Mouse (Mus musculus): ENCODE data around the gene Atp6v0e2. TPM values are rescaled to one million over a fixed set of nuclear protein-coding genes. Genes with fewer than 3 reads are reported as not detected.

Gene Atp6v0e2
- polyA plus RNA-seq, 1 experiment from 2014 or later, result 21.3 TPM

DNA sequence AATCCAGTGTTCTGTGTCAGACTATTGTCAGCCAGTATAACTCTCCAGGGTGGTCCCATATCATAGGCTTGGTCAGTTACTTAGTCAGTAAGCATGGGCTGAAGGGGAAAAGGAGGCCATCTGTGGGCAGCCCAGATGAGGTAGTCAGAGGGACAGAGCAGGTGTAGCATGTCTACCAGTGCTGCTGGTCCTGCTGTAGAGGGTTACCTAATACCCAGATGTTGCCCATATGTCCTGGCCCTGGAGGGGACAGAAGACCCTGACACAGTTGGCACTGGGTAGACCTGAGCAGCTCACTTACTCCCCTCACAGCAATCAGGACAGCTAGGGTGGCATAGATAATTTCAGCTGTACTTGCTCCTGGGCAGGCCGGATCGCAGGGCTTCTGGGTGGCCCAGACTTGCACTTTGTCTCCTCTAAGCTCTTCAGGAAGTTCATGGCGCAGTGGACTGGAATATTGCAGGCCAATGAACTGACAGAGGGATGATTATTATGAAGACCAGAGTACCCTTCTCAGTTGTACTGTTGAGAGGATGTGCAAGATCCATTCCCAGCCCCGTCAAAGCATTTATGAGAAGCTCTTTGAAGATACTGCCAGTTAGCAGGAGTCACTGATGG lies 28.4 kb downstream of the Atp6v0e2 start:
- Histone ChIP-seq H3K9ac (no peak overlapping the region), H3K27me3 (no peaks in the 10 kb centered on the region), H3K9me3 (no peaks in the 10 kb centered on the region), H3K4me1 (peaks cover 12% of the 10 kb centered on the region; the same call in 1 of the 2 replicates), H3K36me3 (peaks cover 10% of the 10 kb centered on the region), H3K4me2 (replicated peaks) (no peak overlapping the region), H3K4me3 (no peak overlapping the region), H3K27ac (no peak overlapping the region)
- no peak for ATAC-seq (ENCODE audit: insufficient number of reproducible peaks, insufficient read depth, low FRiP score, low TSS enrichment)
- WGBS, result 93% methylated on average over 4 of the region's 4 CpGs

DNA sequence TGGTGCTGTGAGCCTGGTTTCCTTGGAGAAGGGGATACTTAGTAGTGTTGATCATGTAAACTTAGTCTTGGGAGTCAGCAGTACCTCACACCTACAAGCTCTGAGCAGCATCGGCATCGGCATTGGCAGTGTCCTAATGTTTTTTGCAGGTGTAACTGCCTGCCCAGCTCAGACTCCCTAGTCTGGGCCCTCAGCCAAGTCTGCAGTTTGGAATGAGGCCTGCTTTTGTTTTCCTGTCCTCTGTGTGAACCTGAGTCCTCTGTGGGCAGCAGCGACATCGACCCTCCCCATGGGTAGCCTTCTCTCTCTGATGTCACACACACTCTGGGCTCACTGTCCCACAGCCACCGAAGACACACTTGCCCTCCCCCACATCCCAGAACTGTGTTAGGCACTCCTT lies 28.9 kb downstream of the Atp6v0e2 start:
- no peak overlapping the region for H3K9ac ChIP-seq

DNA sequence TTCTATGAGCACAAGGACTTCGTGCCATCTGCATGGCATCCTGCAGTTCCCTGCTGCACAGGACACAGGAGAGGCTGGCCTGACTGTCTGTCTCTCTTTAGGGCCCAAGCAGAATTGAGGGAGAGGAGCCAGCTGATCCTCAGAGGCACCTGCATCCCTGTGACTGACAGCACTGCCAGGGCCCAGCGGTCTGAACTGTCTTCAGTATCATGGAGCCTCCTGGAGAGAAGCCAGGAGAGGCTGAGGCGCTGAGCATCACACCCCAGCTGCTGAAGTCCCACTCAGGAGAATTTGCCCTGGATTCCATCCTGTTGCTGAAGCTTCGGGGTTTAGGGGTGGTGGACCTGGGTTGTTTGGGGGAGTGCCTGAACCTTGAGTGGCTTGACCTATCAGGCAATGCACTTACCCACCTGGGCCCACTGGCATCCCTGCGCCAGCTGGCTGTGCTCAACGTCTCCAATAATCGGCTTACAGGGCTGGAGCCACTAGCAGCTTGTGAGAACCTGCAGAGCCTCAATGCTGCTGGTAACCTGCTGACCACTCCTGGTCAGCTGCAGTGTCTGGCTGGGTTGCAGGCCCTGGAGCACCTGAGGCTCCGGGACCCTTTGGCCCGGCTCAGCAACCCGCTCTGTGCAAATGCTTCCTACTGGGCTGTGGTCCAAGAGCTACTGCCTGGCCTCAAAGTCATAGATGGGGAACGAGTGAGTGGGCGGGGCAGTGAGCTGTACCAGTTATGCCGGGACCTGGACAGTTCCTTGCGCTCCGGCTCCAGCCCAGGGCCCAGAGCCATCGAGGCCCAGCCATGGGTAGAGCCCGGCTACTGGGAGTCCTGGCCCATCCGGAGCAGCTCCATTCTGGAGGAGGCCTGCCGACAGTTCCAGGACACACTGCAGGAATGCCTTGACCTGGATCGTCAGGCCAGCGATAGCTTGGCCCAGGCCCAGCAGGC lies 30.9 kb downstream of the Atp6v0e2 start:
- H3K36me3 ChIP-seq, result peaks cover 10% of the 10 kb centered on the region
- H3K4me3 ChIP-seq, result no peak overlapping the region
- H3K9me3 ChIP-seq, result no peaks in the 10 kb centered on the region
- H3K4me2 ChIP-seq (replicated peaks), result no peak overlapping the region
- no peaks in the 10 kb centered on the region for H3K27me3 ChIP-seq
- H3K27ac ChIP-seq, result no peak overlapping the region
- ATAC-seq (ENCODE audit: insufficient number of reproducible peaks, insufficient read depth, low FRiP score, low TSS enrichment), result no peak
- WGBS, result 85% methylated on average over 21 of the region's 21 CpGs
- peaks cover 22% of the 10 kb centered on the region for H3K4me1 ChIP-seq
- no peak overlapping the region for H3K9ac ChIP-seq

More for the DNA sequence above, 28.9 kb downstream of the Atp6v0e2 start:
- H3K9me3 ChIP-seq, result no peaks in the 10 kb centered on the region
- peak overlapping the region; percentile 32; the same call in 1 of the 2 replicates for H3K27ac ChIP-seq
- 0 out of 2 replicates have a peak, but pooled peaks have one; percentile 55 for ATAC-seq (ENCODE audit: insufficient number of reproducible peaks, insufficient read depth, low FRiP score, low TSS enrichment)
- no peak overlapping the region for H3K4me2 ChIP-seq (replicated peaks)
- no peak overlapping the region for H3K4me3 ChIP-seq
- 70% methylated on average over 5 of the region's 5 CpGs for WGBS
- peaks cover 10% of the 10 kb centered on the region for H3K36me3 ChIP-seq
- no peaks in the 10 kb centered on the region for H3K27me3 ChIP-seq
- H3K4me1 ChIP-seq, result peaks cover 12% of the 10 kb centered on the region; the same call in 1 of the 2 replicates

DNA sequence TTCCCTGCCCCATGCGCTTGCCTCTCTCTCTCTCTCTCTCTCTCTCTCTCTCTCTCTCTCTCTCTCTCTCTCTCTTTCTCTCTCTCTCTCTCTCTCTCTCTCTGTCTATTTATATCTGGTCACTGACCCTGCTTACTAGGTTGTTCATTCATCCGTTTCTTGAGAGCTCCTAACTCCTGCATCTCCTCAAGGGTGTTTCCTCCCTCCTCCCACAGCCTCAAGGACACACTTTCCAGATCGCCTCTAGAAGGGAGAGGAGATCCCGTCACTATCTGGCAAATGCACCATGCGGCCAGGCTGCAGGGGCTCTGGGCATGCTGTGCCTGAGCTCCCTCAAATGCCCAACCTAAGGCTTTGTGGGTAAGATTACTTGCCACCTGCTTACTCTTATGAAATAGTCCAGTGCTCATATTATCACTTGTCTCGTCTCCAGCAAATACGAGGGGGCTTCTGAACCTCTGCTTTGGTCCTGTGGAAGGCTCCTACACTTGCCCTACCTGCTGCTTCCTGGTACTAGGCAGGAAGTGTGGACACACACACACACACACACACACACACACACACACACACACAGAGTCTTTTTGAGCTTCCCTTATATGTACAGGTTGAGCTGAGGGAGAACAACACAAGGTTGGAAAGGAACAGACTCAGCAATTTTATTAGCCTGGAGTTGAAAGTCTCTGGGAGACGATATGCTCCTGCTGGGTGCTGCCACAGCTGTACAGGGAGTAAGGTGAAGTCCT lies 31.8 kb downstream of the Atp6v0e2 start:
- no peak overlapping the region for H3K27ac ChIP-seq
- H3K27me3 ChIP-seq, result no peaks in the 10 kb centered on the region
- no peak overlapping the region for H3K4me2 ChIP-seq (replicated peaks)
- H3K36me3 ChIP-seq, result peaks cover 10% of the 10 kb centered on the region
- ATAC-seq (ENCODE audit: insufficient number of reproducible peaks, insufficient read depth, low FRiP score, low TSS enrichment), result no peak
- H3K9me3 ChIP-seq, result no peaks in the 10 kb centered on the region
- H3K4me1 ChIP-seq, result peaks cover 22% of the 10 kb centered on the region
- no peak overlapping the region for H3K4me3 ChIP-seq
- H3K9ac ChIP-seq, result no peak overlapping the region
- 84% methylated on average over 8 of the region's 8 CpGs for WGBS

DNA sequence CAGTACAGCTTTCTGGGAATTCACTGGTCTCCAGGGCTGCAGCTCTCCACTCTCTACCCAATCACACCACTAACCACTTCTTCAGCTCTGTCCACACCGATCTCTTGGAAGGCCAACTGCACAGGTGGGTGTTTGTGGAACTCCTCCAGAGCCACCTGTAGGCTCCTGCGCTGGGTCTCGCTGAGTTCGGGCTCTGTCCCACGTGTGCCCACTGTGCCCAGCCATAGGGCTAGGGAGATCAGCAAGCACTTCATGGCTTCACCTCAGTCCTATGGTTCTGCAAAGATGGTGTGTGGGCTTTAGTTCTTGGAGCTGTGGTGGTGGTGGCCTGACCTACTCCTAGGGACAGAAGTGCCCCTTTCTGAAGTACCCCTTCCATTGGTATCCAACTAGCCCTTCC lies 34.6 kb downstream of the Atp6v0e2 start:
- Histone ChIP-seq H3K27me3 (no peaks in the 10 kb centered on the region), H3K9me3 (no peaks in the 10 kb centered on the region), H3K9ac (no peak overlapping the region), H3K4me3 (no peak overlapping the region), H3K4me2 (replicated peaks) (no peak overlapping the region), H3K4me1 (peaks cover 10% of the 10 kb centered on the region), H3K36me3 (peaks cover 4% of the 10 kb centered on the region; the same call in 1 of the 2 replicates), H3K27ac (no peak overlapping the region)
- 91% methylated on average over 5 of the region's 5 CpGs for WGBS
- no peak for ATAC-seq (ENCODE audit: insufficient number of reproducible peaks, insufficient read depth, low FRiP score, low TSS enrichment)

DNA sequence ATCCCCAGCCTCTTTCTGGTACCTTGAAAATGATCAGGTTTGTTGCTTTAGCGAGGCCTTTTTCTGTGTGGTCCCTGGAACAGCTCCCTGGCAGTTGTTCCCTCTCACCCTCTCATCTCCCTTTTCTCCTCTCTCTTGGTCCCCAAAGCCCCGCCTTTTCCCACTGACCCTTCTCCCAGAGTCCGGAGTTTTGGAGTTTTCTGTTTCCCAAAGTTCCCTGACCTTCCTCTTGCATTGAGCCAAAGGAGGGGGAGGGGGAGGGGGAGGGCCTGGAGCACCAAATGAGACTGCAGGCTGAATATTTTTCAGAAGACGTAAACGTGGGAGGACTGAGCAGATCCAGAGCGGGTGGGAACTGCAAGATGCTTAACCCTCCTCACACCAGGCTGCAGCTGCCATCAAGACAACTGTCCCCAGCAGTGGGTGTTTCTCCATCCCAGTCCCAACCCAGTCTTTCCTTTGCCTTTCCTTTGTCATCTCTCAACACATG lies 35.2 kb downstream of the Atp6v0e2 start, which contains the start of gene Rarres2:
Gene Rarres2, minus strand, starts transcription at position 218 of the 490 bp plus-strand sequence.
- no peaks in the 10 kb centered on the region for H3K9me3 ChIP-seq
- H3K9ac ChIP-seq, result no peak within 1 kb of the TSS
- 0 out of 2 replicates have a peak within 1 kb of the TSS, but pooled peaks have one; percentile 11 for H3K27ac ChIP-seq
- WGBS, result 12% methylated on average over 6 of the region's 6 CpGs
- no peak within 1 kb of the TSS for H3K4me3 ChIP-seq
- H3K4me2 ChIP-seq (replicated peaks), result no peak within 1 kb of the TSS
- peaks cover 4% of the 10 kb centered on the region; the same call in 1 of the 2 replicates for H3K36me3 ChIP-seq
- H3K27me3 ChIP-seq, result no peaks in the 10 kb centered on the region
- H3K4me1 ChIP-seq, result peaks cover 10% of the 10 kb centered on the region
- 0 out of 2 replicates have a peak, but pooled peaks have one; percentile 36 for ATAC-seq (ENCODE audit: insufficient number of reproducible peaks, insufficient read depth, low FRiP score, low TSS enrichment)

DNA sequence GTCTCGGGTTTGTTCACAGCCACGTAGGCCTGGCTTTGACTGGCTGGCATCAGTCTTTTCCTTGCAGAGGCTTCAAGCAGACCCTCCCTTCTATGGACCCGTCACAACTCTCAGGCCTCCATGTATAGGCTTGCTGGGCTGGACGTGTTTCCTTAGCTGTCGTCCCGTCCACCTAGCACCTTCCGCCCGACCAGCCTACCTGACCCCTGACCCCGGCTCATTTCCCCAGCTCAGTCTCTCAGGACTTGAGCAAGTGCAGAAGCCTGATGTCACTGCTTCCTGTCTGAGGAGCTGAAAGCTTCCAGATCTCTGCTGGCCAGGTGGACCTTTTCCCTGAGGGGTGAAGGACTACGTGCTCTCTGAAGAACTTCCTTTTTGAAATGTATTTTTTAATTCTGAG lies 35.9 kb downstream of the Atp6v0e2 start:
- ATAC-seq (ENCODE audit: insufficient number of reproducible peaks, insufficient read depth, low FRiP score, low TSS enrichment), result no peak
- no peak overlapping the region for H3K4me3 ChIP-seq
- 39% methylated on average over 10 of the region's 10 CpGs for WGBS
- no peak overlapping the region for H3K4me2 ChIP-seq (replicated peaks)
- peaks cover 3% of the 10 kb centered on the region; the same call in 1 of the 2 replicates for H3K36me3 ChIP-seq
- no peak overlapping the region for H3K27ac ChIP-seq
- no peak overlapping the region for H3K9ac ChIP-seq
- H3K4me1 ChIP-seq, result peaks cover 10% of the 10 kb centered on the region
- H3K9me3 ChIP-seq, result no peaks in the 10 kb centered on the region
- H3K27me3 ChIP-seq, result no peaks in the 10 kb centered on the region

DNA sequence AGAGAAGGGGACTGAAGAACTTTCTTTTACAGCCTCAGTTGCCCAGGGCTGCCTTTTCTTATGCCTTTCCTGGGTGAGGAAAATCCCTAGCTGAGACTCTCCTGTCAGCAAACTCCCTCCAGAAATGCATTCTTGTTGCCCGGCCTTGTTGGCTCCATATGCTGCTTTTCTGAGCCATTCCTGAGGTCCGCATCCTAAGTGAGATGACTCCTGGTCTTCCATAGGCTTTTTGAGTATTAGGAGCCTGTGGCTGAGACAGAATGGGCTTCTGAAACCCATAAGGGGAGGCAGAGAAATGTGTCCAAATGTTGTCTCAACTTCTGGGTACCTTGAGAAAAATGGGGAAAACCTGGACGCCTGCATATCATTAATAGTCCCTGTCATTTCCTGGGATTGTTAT lies 36.6 kb downstream of the Atp6v0e2 start:
- H3K27ac ChIP-seq, result no peak overlapping the region
- WGBS, result 66% methylated on average over 3 of the region's 3 CpGs

DNA sequence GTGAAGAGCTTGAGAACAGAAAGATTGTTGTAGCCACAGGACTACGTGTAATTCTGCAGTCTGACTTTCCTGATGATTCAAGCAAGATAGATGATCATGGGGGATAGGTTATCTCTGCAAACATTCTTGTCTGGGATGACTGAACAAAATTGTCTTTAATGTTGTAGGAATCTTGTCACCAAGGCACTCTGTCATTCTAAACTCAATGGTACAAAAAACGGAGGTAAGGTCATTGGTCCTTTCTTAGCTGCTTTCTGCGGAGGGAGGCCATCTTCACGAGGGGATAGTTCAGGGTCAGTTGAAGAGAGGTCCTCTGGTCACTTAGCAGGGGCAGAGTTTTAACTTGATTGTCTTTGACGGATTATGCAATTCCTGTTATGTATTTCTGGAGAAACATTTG lies 41.3 kb downstream of the Atp6v0e2 start:
- WGBS, result 57% methylated on average over 5 of the region's 5 CpGs
- Histone ChIP-seq H3K4me3 (no peak overlapping the region), H3K27ac (no peak overlapping the region), H3K36me3 (no peaks in the 10 kb centered on the region), H3K9ac (no peak overlapping the region), H3K27me3 (no peaks in the 10 kb centered on the region), H3K9me3 (no peaks in the 10 kb centered on the region), H3K4me2 (replicated peaks) (no peak overlapping the region), H3K4me1 (0 out of 2 replicates have a peak, but pooled peaks cover 5% of the 10 kb centered on the region)
- ATAC-seq (ENCODE audit: insufficient number of reproducible peaks, insufficient read depth, low FRiP score, low TSS enrichment), result no peak

More for the DNA sequence above, 36.6 kb downstream of the Atp6v0e2 start:
- Histone ChIP-seq H3K36me3 (no peaks in the 10 kb centered on the region), H3K9me3 (no peaks in the 10 kb centered on the region), H3K4me3 (no peak overlapping the region), H3K27me3 (no peaks in the 10 kb centered on the region), H3K4me1 (peaks cover 11% of the 10 kb centered on the region), H3K4me2 (replicated peaks) (no peak overlapping the region), H3K9ac (no peak overlapping the region)
- no peak for ATAC-seq (ENCODE audit: insufficient number of reproducible peaks, insufficient read depth, low FRiP score, low TSS enrichment)

DNA sequence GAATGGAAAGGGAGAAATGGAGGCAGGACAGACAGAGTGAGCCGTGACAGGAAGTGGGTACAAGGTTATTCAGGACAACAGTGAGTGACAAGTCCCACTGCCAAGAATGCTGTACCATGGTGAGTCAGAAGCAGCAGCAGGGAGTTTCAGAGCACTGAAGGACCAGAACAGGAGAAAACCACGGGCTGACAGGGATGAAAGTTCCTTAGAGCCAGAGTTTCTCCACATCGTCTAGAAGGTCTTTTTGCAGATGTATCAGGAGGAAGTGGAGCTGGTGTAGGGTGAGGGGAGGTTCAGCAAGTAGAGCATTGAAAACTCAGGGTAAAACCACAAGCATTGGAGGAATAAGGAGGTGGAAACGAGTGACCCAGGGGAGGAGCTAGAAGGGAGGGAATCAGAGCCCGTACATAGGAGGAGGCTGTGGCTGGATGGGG lies 41.8 kb downstream of the Atp6v0e2 start:
- Histone ChIP-seq H3K4me3 (no peak overlapping the region), H3K9ac (no peak overlapping the region), H3K4me1 (0 out of 2 replicates have a peak, but pooled peaks cover 5% of the 10 kb centered on the region), H3K9me3 (no peaks in the 10 kb centered on the region), H3K27ac (no peak overlapping the region), H3K4me2 (replicated peaks) (no peak overlapping the region), H3K36me3 (no peaks in the 10 kb centered on the region), H3K27me3 (no peaks in the 10 kb centered on the region)
- no peak for ATAC-seq (ENCODE audit: insufficient number of reproducible peaks, insufficient read depth, low FRiP score, low TSS enrichment)
- 34% methylated on average over 5 of the region's 5 CpGs for WGBS

DNA sequence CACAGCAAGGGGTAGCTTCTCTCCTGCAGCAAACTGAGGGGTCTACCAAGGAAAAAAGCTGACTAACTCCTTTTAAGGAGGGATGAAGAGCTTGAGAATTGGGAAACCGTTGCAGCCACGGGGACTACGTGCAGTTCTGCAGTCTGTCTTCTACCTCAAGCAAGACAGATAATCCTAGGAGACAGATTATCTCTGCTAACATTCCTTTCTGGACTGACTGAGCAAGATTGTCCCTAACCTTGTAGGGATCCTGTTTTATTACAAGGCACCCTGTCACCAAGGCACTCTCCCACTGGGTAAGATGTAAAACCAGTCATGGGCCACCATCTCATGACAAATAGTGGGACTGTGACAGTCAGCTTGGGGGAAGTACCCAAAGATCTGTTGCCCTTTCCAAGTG lies 43.8 kb downstream of the Atp6v0e2 start:
- H3K27ac ChIP-seq, result no peak overlapping the region
- 44% methylated on average over 3 of the region's 3 CpGs for WGBS

More for the DNA sequence above, 43.8 kb downstream of the Atp6v0e2 start:
- Histone ChIP-seq H3K9me3 (no peaks in the 10 kb centered on the region), H3K4me3 (no peak overlapping the region), H3K27me3 (no peaks in the 10 kb centered on the region), H3K9ac (no peak overlapping the region), H3K4me2 (replicated peaks) (no peak overlapping the region), H3K4me1 (0 out of 2 replicates have a peak, but pooled peaks cover 5% of the 10 kb centered on the region), H3K36me3 (no peaks in the 10 kb centered on the region)
- no peak for ATAC-seq (ENCODE audit: insufficient number of reproducible peaks, insufficient read depth, low FRiP score, low TSS enrichment)

All from embryonic facial prominence, embryonic 12.5 days (tissue).